ENCODE assay signal across 19 mouse cellular contexts in the genomic region with DNA sequence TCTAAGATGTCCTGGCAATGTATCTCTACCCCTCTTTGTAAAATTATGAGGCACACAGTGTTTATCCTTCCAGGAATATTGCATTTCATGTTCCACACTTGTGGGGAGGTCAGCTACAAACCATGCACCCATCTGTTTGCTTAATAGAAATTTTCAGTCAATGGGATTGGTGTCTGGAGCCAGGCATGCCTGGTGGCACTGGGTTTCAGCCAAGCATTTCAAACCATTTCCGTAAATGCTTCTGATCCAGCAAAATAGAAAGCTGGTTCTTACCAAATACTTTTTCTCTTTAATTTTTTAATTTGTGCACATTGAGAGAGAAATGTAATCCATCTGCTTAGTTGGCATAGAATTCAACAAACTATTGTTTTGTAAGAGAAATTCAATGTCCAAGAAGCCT.
DNase-seq lines count a peak whose midpoint lies in the region; ATAC-seq and TF ChIP-seq lines count a peak whose summit lies in the region.
"Had no signal": no experiment of that assay in that cellular context is flagged by ENCODE, and none has a peak within 500 bp of the region (broad histone marks: within the 10 kb centered on the region; RNA-seq: fewer than 3 reads in every experiment).

No protein-coding gene starts in this region.

- H3K4me1 ChIP-seq in forebrain, embryonic 16.5 days (replicated peaks; ENCODE audit: control insufficient read depth, insufficient read depth, low read length): no peaks in the 10 kb centered on the region
- no peaks in the 10 kb centered on the region for H3K4me1 ChIP-seq in forebrain, embryonic 13.5 days
- no peaks in the 10 kb centered on the region for H3K4me1 ChIP-seq in kidney, adult 2 months (ENCODE audit: control insufficient read depth, insufficient read depth, low read length)
- H3K4me1 ChIP-seq: embryonic facial prominence, embryonic 13.5 days; heart, embryonic 13.5 days; liver, embryonic 15.5 days; midbrain, embryonic 10.5 days; neural tube, embryonic 15.5 days had no signal

- 43% methylated on average over 1 of the region's 1 CpGs for WGBS in forebrain, embryonic 16.5 days
- 74% methylated on average over 1 of the region's 1 CpGs for WGBS in forebrain, embryonic 13.5 days
- 91% methylated on average over 1 of the region's 1 CpGs for WGBS in kidney, adult 2 months

- no peaks in the 10 kb centered on the region for H3K9me3 ChIP-seq in forebrain, embryonic 16.5 days (ENCODE audit: control insufficient read depth, low read length)
- no peaks in the 10 kb centered on the region for H3K9me3 ChIP-seq in forebrain, embryonic 13.5 days (replicated peaks)
- H3K9me3 ChIP-seq: embryonic facial prominence, embryonic 13.5 days; heart, embryonic 13.5 days; liver, embryonic 15.5 days; midbrain, embryonic 10.5 days; neural tube, embryonic 15.5 days had no signal

- TF ChIP-seq POLR2A in brain, embryonic 14.5 days (IDR thresholded peaks at IDR 0.05; ENCODE audit: borderline replicate concordance, extremely low read depth, insufficient read depth, insufficient read length, poor library complexity, severe bottlenecking): no peak
- TF ChIP-seq POLR2A in kidney, adult 2 months (IDR thresholded peaks at IDR 0.05; ENCODE audit: low read depth, low read length): no peak

- DNase-seq in brain, embryonic 14.5 days (ENCODE audit: low read depth): peak; percentile 45
- peak; percentile 22 for DNase-seq in cerebellum, adult 9-11 months
- peak; percentile 21 to 49 for DNase-seq in layer of hippocampus, adult 8-10 months (ENCODE audit: low spot score in 2 of 2)
- DNase-seq in heart, adult 11 months: no peak
- DNase-seq in urinary bladder, postnatal 10 days (ENCODE audit: low spot score): no peak
- no peak for DNase-seq in kidney, adult 2 months
- DNase-seq: adrenal gland, postnatal 36 days; gastrocnemius, postnatal 25 days; heart, postnatal 4 days; lung, postnatal 36 days; right cerebral cortex, postnatal 4 days had no signal

- no peaks in the 10 kb centered on the region for H3K36me3 ChIP-seq in forebrain, embryonic 16.5 days (ENCODE audit: control insufficient read depth, insufficient read depth)
- H3K36me3 ChIP-seq in forebrain, embryonic 13.5 days (ENCODE audit: poor library complexity, severe bottlenecking): no peaks in the 10 kb centered on the region
- no peaks in the 10 kb centered on the region for H3K36me3 ChIP-seq in kidney, adult 2 months (ENCODE audit: control insufficient read depth, insufficient read depth, low read length)
- H3K36me3 ChIP-seq: embryonic facial prominence, embryonic 13.5 days; heart, embryonic 13.5 days; liver, embryonic 15.5 days; midbrain, embryonic 10.5 days; neural tube, embryonic 15.5 days had no signal

- H3K9ac ChIP-seq in forebrain, embryonic 16.5 days (replicated peaks; ENCODE audit: low read depth, low read length): no peak overlapping the region
- no peak overlapping the region for H3K9ac ChIP-seq in forebrain, embryonic 13.5 days
- H3K9ac ChIP-seq: embryonic facial prominence, embryonic 13.5 days; heart, embryonic 13.5 days; liver, embryonic 15.5 days; neural tube, embryonic 15.5 days had no signal

- ATAC-seq in forebrain, embryonic 16.5 days: peak; percentile 59; the same call in 1 of the 2 replicates
- ATAC-seq in forebrain, embryonic 13.5 days: no peak
- ATAC-seq: inflammation-experienced regulatory T-cells, adult 6 months had no signal

- no peak for TF ChIP-seq CTCF in brain, embryonic 14.5 days (IDR thresholded peaks at IDR 0.05; ENCODE audit: borderline replicate concordance, extremely low read depth, insufficient read depth, insufficient read length)
- TF ChIP-seq CTCF in kidney, adult 2 months (conservative IDR thresholded peaks at IDR 0.05; ENCODE audit: insufficient read depth, insufficient read length, low read depth, low read length): no peak

- no peak overlapping the region for H3K4me2 ChIP-seq in forebrain, embryonic 16.5 days (ENCODE audit: low read length)
- no peak overlapping the region for H3K4me2 ChIP-seq in forebrain, embryonic 13.5 days
- H3K4me2 ChIP-seq: embryonic facial prominence, embryonic 13.5 days; heart, embryonic 13.5 days; liver, embryonic 15.5 days; neural tube, embryonic 15.5 days had no signal

- no peaks in the 10 kb centered on the region for H3K27me3 ChIP-seq in forebrain, embryonic 16.5 days (replicated peaks; ENCODE audit: control insufficient read depth, insufficient read depth, low read length)
- no peaks in the 10 kb centered on the region for H3K27me3 ChIP-seq in forebrain, embryonic 13.5 days
- no peaks in the 10 kb centered on the region for H3K27me3 ChIP-seq in kidney, adult 2 months (replicated peaks; ENCODE audit: control insufficient read depth, insufficient read depth, low read length)
- H3K27me3 ChIP-seq: embryonic facial prominence, embryonic 13.5 days; heart, embryonic 13.5 days; liver, embryonic 15.5 days; neural tube, embryonic 15.5 days had no signal

- H3K27ac ChIP-seq in forebrain, embryonic 16.5 days (ENCODE audit: low read length): no peak overlapping the region
- no peak overlapping the region for H3K27ac ChIP-seq in forebrain, embryonic 13.5 days
- H3K27ac ChIP-seq in kidney, adult 2 months (ENCODE audit: insufficient read depth, low read depth, low read length): no peak overlapping the region
- H3K27ac ChIP-seq: heart, embryonic 13.5 days; liver, embryonic 15.5 days; midbrain, embryonic 10.5 days; neural tube, embryonic 15.5 days had no signal

- no peak overlapping the region for H3K4me3 ChIP-seq in forebrain, embryonic 16.5 days (replicated peaks; ENCODE audit: low read length)
- H3K4me3 ChIP-seq in forebrain, embryonic 13.5 days: no peak overlapping the region
- H3K4me3 ChIP-seq in kidney, adult 2 months (ENCODE audit: insufficient read depth, low read depth, low read length): no peak overlapping the region
- H3K4me3 ChIP-seq: embryonic facial prominence, embryonic 13.5 days; heart, embryonic 13.5 days; liver, embryonic 15.5 days; midbrain, embryonic 10.5 days; neural tube, embryonic 15.5 days had no signal

Comparison
In these comparisons a context has a peak if more than half of its experiments do, and no peak if none do; other contexts are left out.
1. DNase-seq: peak in brain, embryonic 14.5 days (single experiment), cerebellum, adult 9-11 months (single experiment) and layer of hippocampus, adult 8-10 months (2 of 2); none in heart, adult 11 months (single experiment), urinary bladder, postnatal 10 days (single experiment) and kidney, adult 2 months (single experiment).